Mouse (Mus musculus) CH12.LX (cell line): ENCODE measurements at regions not wholly inside any gene's neighbourhood (a gene's known extent, or its start where the extent isn't known, plus 50 kb on each side); places are given as distances from the start of the nearest gene placed in this dataset.

Experiments
- CHD2 ChIP-seq: IDR thresholded peaks from 2 replicates; pipeline ENCODE4 v1.6.1; 2011; ENCODE audit warnings: low read length, improper control_type of control experiment
- CTCF ChIP-seq, 2 experiments: IDR thresholded peaks in 1 of 2; conservative IDR thresholded peaks in 1 of 2; 2 replicates each; pipeline ENCODE4 v1.5.1; 2011 to 2012; ENCODE audit warnings: low read depth in 2 of 2, low read length in 2 of 2, improper control_type of control experiment in 1 of 2, inconsistent platforms in 1 of 2, mild to moderate bottlenecking in 1 of 2, moderate library complexity in 1 of 2
- MAX ChIP-seq: IDR thresholded peaks from 2 replicates; pipeline ENCODE4 v1.6.1; 2011; ENCODE audit warnings: low read length, improper control_type of control experiment
- SIN3A ChIP-seq: IDR thresholded peaks from 2 replicates; pipeline ENCODE4 v1.6.1; 2012; ENCODE audit warnings: low read length, improper control_type of control experiment, inconsistent platforms

DNA sequence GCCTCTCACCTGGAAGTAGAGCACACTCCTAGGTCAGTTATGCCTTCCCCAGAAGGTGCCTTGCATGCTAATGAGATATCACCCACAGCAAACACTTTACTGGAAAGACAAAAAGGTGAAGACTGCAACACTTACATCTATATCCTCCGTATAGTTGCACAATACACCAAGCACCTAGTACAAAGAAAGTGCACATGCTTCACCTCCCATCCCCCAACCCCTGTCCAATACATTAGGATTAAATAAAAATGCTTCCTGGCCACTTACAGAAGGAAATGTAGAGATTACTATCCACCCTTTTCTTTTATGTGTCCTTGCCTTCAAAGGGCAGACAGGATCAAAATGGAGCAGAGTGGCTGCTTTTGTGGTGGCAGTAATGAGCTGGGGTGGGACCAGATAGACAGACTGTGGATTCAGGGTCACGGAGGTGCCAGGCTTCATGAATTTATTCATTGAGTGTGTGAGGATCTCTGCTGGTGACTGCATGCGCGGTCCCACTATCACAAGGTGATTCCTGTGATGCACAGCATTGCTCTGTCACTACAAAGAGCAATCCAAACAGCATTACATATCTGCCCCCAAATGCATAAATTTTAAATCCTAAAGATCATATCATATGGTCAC is 109.9 kb upstream of the Fat4 start:
- TF ChIP-seq CHD2 (no peak), MAX (no peak), CTCF (conservative IDR thresholded peaks at IDR 0.05 in 1 of 2, IDR thresholded peaks at IDR 0.05 in 1 of 2; ENCODE audit: low read depth in 2 of 2, low read length in 2 of 2) (no peak), SIN3A (no peak)
